Mouse (Mus musculus): ENCODE results near the gene Slc37a3. TPM values are rescaled to one million over a fixed set of nuclear protein-coding genes. Genes with fewer than 3 reads are reported as not detected.
"Not testable (repeated sequence)": the region's sequence is repeated elsewhere in the genome, so short reads cannot be mapped to it uniquely, and the experiment has no call there.

Slc37a3 gene
- polyA plus RNA-seq, 2 experiments = 42.8 to 62.6 TPM

DNA sequence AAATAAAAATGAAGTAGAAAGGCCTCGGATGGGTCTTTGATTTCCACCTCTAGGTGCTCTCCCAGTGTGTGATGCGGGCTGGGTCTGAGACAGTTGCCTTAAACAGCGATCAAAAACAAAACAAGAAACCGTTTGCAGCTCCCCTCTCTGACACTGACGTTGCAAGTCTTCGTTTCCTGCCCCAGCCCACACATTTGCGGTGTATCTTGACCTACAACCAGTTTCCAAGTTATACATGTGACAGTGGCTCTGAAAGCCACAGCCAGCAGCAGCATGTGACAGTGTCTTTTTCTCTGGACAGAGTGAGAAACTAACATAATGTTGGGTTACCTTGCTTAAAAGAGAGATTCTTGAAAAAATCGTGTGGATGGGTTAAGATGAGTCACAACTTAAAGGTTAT, 2.3 kb upstream of the Slc37a3 start:
- DNase-seq (ENCODE audit: low spot score) (no peak), ATAC-seq (ENCODE audit: low FRiP score, low read depth) (no peak)
- no peaks in the 10 kb centered on the region for H3K36me3 ChIP-seq (ENCODE audit: control insufficient read depth, insufficient read depth, low read length)
- peaks cover 13% of the 10 kb centered on the region; the same call in 1 of the 2 replicates for H3K4me1 ChIP-seq (ENCODE audit: control insufficient read depth, insufficient read depth, low read length)
- H3K27ac ChIP-seq (replicated peaks; ENCODE audit: low read depth, low read length) = no peak overlapping the region
- H3K9me3 ChIP-seq (ENCODE audit: control insufficient read depth, low read length) = no peaks in the 10 kb centered on the region
- H3K4me2 ChIP-seq (replicated peaks; ENCODE audit: low read depth, low read length, severe bottlenecking) = no peak overlapping the region
- 76% methylated on average over 8 of the region's 8 CpGs for WGBS
- H3K4me3 ChIP-seq (replicated peaks; ENCODE audit: low read length) = no peak overlapping the region
- no peak for TF ChIP-seq POLR2A (IDR thresholded peaks at IDR 0.05; ENCODE audit: borderline replicate concordance, extremely low read depth, insufficient read depth, insufficient read length)
- no peaks in the 10 kb centered on the region for H3K27me3 ChIP-seq (ENCODE audit: control insufficient read depth, insufficient read depth, low read length)
- H3K9ac ChIP-seq (ENCODE audit: low read depth, low read length, severe bottlenecking) = no peak overlapping the region

DNA sequence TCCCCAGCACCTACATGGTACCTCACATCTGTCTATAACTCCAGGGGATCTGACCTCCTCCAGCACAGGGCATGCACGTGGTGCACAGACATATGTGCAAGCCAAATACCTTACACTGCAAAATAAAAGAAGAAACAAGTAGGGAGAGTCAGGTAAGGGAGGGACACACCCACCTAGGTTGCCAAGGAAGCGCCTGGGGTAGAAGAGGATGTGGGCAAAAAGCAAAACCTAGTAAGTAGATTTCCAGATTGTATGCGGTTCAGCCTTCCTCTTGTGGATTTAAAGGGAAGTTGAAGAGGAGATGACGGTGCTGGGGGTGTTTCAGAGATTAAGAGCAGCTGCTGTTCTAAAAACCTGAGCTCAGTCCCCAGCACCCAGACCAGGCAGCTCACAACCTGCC, 1.7 kb upstream of the Slc37a3 start:
- no peaks in the 10 kb centered on the region for H3K27me3 ChIP-seq (ENCODE audit: control insufficient read depth, insufficient read depth, low read length)
- no peak overlapping the region for H3K4me2 ChIP-seq (replicated peaks; ENCODE audit: low read depth, low read length, severe bottlenecking)
- no peak for DNase-seq (ENCODE audit: low spot score)
- TF ChIP-seq POLR2A (IDR thresholded peaks at IDR 0.05; ENCODE audit: borderline replicate concordance, extremely low read depth, insufficient read depth, insufficient read length) = no peak
- no peaks in the 10 kb centered on the region for H3K9me3 ChIP-seq (ENCODE audit: control insufficient read depth, low read length)
- ATAC-seq (ENCODE audit: low FRiP score, low read depth) = no peak
- H3K27ac ChIP-seq (replicated peaks; ENCODE audit: low read depth, low read length) = no peak overlapping the region
- H3K36me3 ChIP-seq (ENCODE audit: control insufficient read depth, insufficient read depth, low read length) = 0 out of 2 replicates have a peak, but pooled peaks cover 1% of the 10 kb centered on the region
- 58% methylated on average over 4 of the region's 4 CpGs for WGBS
- no peak overlapping the region for H3K4me3 ChIP-seq (replicated peaks; ENCODE audit: low read length)
- H3K4me1 ChIP-seq (ENCODE audit: control insufficient read depth, insufficient read depth, low read length) = peaks cover 13% of the 10 kb centered on the region; the same call in 1 of the 2 replicates
- H3K9ac ChIP-seq (ENCODE audit: low read depth, low read length, severe bottlenecking) = no peak overlapping the region

GRCm38 (mm10) chr6:39378161-39378835, 823 bp upstream of the Slc37a3 start:
- WGBS = 76% methylated on average over 13 of the region's 13 CpGs
- not testable (repeated sequence) for ATAC-seq (ENCODE audit: low FRiP score, low read depth)

GRCm38 (mm10) chr6:39376775-39377174, 700 bp downstream of the Slc37a3 start:
- Histone ChIP-seq H3K4me1 (ENCODE audit: control insufficient read depth, insufficient read depth, low read length) (peaks cover 13% of the 10 kb centered on the region; the same call in 1 of the 2 replicates), H3K9me3 (ENCODE audit: control insufficient read depth, low read length) (no peaks in the 10 kb centered on the region), H3K27ac (replicated peaks; ENCODE audit: low read depth, low read length) (no peak overlapping the region), H3K36me3 (ENCODE audit: control insufficient read depth, insufficient read depth, low read length) (peaks cover 7% of the 10 kb centered on the region; the same call in 1 of the 2 replicates), H3K27me3 (ENCODE audit: control insufficient read depth, insufficient read depth, low read length) (no peaks in the 10 kb centered on the region), H3K4me3 (replicated peaks; ENCODE audit: low read length) (peak overlapping the region; percentile 98), H3K9ac (ENCODE audit: low read depth, low read length, severe bottlenecking) (peak overlapping the region; percentile 83), H3K4me2 (replicated peaks; ENCODE audit: low read depth, low read length, severe bottlenecking) (peak overlapping the region; percentile 59)
- no peak for ATAC-seq (ENCODE audit: low FRiP score, low read depth)
- no peak for TF ChIP-seq POLR2A (IDR thresholded peaks at IDR 0.05; ENCODE audit: borderline replicate concordance, extremely low read depth, insufficient read depth, insufficient read length)
- no peak for DNase-seq (ENCODE audit: low spot score)
- WGBS = 16% methylated on average over 9 of the region's 9 CpGs

More at GRCm38 (mm10) chr6:39378161-39378835, 823 bp upstream of the Slc37a3 start:
- H3K9me3 ChIP-seq (ENCODE audit: control insufficient read depth, low read length); H3K27me3 ChIP-seq (ENCODE audit: control insufficient read depth, insufficient read depth, low read length); H3K4me2 ChIP-seq (replicated peaks; ENCODE audit: low read depth, low read length, severe bottlenecking); H3K4me3 ChIP-seq (replicated peaks; ENCODE audit: low read length); DNase-seq (ENCODE audit: low spot score); H3K9ac ChIP-seq (ENCODE audit: low read depth, low read length, severe bottlenecking); H3K27ac ChIP-seq (replicated peaks; ENCODE audit: low read depth, low read length); H3K36me3 ChIP-seq (ENCODE audit: control insufficient read depth, insufficient read depth, low read length): not testable (repeated sequence)
- peaks cover 13% of the 10 kb centered on the region; the same call in 1 of the 2 replicates for H3K4me1 ChIP-seq (ENCODE audit: control insufficient read depth, insufficient read depth, low read length)

GRCm38 (mm10) chr6:39373301-39373955, 4.0 kb downstream of the Slc37a3 start:
- H3K36me3 ChIP-seq (ENCODE audit: control insufficient read depth, insufficient read depth, low read length) = peaks cover 13% of the 10 kb centered on the region
- no peak overlapping the region for H3K9ac ChIP-seq (ENCODE audit: low read depth, low read length, severe bottlenecking)
- 49% methylated on average over 4 of the region's 4 CpGs for WGBS
- DNase-seq (ENCODE audit: low spot score) (no peak), ATAC-seq (ENCODE audit: low FRiP score, low read depth) (no peak)
- H3K27ac ChIP-seq (replicated peaks; ENCODE audit: low read depth, low read length) = no peak overlapping the region
- no peaks in the 10 kb centered on the region for H3K9me3 ChIP-seq (ENCODE audit: control insufficient read depth, low read length)
- H3K4me2 ChIP-seq (replicated peaks; ENCODE audit: low read depth, low read length, severe bottlenecking) = no peak overlapping the region
- no peak overlapping the region for H3K4me3 ChIP-seq (replicated peaks; ENCODE audit: low read length)
- no peak for TF ChIP-seq POLR2A (IDR thresholded peaks at IDR 0.05; ENCODE audit: borderline replicate concordance, extremely low read depth, insufficient read depth, insufficient read length)
- H3K4me1 ChIP-seq (ENCODE audit: control insufficient read depth, insufficient read depth, low read length) = peaks cover 13% of the 10 kb centered on the region; the same call in 1 of the 2 replicates
- no peaks in the 10 kb centered on the region for H3K27me3 ChIP-seq (ENCODE audit: control insufficient read depth, insufficient read depth, low read length)
